Mouse (Mus musculus) splenic B cell, adult 2 months (primary cell): ENCODE measurements around the gene Arhgap18.

Source experiments
- DNase-seq: peaks from one replicate; pipeline ENCODE4 v3.0.0-alpha.2; 2011; ENCODE audit warnings: low read depth, low spot score
- H3K27me3 ChIP-seq: 2 replicates; pipeline ENCODE4 v1.6.1; 2012; ENCODE audit warnings: mild to moderate bottlenecking, low read length, moderate library complexity, mixed read lengths; ENCODE audit not compliant: control insufficient read depth, poor library complexity, insufficient read depth, severe bottlenecking
- H3K36me3 ChIP-seq: 2 replicates; pipeline ENCODE4 v1.6.1; 2012; ENCODE audit warnings: mild to moderate bottlenecking, low read length, moderate library complexity, mixed read lengths; ENCODE audit not compliant: control insufficient read depth, poor library complexity, insufficient read depth, severe bottlenecking

Arhgap18 gene

DNA sequence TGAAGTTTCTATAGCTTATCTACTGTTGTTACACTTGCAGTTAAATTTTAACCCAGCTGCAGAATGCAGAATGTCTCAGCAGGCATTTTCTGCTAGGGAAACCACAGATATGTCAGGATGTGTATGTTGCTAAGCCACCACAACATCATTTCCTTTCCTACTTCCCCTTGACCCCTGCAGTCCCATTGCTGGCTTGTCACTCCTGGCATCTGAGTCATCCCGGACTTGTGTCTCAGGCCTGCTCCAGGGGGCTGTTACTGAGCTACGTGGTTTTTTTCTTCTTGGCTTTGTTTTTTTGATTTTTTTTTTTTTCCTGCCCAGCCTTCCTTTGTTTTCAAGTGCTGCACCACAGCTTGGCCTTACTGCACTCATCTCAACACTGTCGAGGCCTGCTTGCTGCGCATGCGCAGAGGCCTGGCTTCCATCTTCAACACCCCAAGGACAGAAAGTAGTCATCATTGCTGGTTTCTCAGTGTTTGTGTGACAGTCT, 46.4 kb downstream of the Arhgap18 start:
- peak; percentile 79 for DNase-seq
- no peaks in the 10 kb centered on the region for H3K27me3 ChIP-seq
- H3K36me3 ChIP-seq: no peaks in the 10 kb centered on the region

DNA sequence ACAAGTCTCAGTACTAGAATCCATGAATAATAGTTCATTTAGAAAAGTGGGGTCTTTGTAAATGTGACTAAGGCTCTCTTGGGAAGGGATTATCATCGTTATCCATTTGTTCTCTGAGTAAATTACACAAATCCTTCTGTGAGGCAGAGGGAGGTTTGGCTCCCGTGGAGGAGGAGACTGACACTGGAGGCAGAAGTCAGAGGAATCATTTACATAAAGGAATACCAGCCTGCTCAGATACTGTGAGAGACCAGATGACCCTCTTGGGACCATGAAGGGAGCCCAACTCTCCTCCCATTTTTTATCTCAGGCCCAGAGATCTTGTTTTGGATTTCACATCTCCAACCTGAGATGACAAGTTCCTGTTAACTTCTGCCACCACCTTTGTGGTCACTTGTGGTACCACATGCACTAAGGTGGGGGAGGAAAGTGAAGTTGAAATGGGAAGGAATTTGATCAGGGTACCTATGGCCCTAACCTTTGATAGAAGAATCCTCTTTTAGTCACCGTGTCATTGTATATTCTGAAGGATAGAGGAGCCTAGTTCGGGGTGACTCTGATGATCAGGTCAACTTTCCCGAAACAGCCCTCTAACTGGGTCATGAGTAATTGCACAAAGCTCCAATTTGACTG, 51.2 kb downstream of the Arhgap18 start:
- no peak for DNase-seq
- H3K27me3 ChIP-seq: no peaks in the 10 kb centered on the region
- no peaks in the 10 kb centered on the region for H3K36me3 ChIP-seq

DNA sequence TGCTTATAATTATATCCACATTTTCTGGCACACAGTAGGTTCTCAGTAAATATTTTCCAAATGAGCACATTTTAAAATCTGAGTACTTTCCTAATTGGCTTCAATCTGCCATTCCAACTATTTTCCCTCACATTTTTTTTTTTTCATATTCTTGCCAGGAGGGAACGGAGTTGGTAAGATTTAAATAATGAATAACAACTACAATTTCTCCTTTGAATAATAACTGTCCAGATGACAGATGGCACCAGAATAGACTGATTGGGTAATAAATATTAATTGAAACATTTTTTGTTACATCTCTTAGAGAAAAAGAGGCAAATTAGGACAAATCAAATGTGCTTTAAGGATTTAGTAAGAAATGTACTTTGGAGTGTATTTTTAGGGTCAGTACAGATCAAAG, 51.8 kb downstream of the Arhgap18 start:
- no peaks in the 10 kb centered on the region for H3K36me3 ChIP-seq
- DNase-seq: no peak
- H3K27me3 ChIP-seq: no peaks in the 10 kb centered on the region

DNA sequence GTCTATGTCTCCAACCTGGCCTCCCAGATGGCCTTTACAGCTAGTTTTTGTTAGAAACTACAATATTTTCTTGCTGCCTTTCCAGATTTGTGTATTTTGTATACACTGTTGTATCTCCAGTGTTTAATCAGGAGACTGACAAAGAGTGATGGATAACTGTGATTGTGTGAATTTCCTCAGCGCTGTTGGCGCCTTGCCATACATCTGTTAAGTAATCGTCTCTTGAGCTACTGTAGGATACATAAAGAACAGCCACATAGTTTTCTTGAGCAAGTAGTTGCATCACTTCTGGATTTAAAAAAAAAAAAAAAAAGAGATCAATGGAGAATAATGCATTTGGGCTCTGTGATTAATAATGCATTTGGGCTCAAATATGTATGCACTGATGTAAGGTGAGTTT, 52.9 kb downstream of the Arhgap18 start:
- DNase-seq: no peak
- H3K36me3 ChIP-seq: no peaks in the 10 kb centered on the region
- H3K27me3 ChIP-seq: no peaks in the 10 kb centered on the region

DNA sequence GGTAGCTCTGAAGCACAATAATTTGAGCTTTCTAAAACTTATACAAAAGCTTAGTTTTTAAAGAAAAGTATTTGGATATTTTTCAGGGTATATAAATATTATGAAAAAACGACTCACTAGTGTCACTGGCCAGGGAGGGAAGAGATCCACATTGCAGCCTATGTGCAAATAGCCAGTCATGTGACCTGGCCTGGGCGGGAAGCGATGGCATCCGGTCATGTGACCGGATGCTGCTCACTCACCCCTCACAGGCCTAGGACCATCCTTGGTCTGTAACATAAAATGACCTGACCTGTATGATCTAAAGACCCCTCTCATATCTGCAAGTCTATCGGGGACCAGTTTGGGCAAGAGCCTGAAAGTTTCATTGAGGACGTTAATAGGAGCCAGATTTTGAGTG, 56.8 kb downstream of the Arhgap18 start:
- no peaks in the 10 kb centered on the region for H3K27me3 ChIP-seq
- no peak for DNase-seq
- H3K36me3 ChIP-seq: no peaks in the 10 kb centered on the region

DNA sequence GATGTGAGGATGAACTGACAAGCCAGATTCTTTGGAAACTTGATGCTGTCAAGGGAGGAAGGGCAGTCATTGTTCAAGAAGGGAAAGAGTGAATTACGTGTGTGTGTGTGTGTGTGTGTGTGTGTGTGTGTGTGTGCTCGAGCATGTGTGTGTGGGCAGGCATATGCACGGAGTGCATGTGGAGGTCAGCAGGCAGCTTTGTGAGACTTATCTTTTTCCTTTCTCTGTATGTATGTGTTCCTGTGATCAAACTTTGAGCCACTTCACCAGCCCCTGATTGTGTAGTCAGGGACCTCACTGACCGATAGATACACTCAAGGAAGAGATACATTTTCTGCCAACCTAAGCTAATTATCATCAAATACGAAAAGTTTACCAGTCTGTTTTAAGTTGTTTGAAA, 57.6 kb downstream of the Arhgap18 start:
- no peaks in the 10 kb centered on the region for H3K27me3 ChIP-seq
- H3K36me3 ChIP-seq: no peaks in the 10 kb centered on the region
- DNase-seq: no peak

DNA sequence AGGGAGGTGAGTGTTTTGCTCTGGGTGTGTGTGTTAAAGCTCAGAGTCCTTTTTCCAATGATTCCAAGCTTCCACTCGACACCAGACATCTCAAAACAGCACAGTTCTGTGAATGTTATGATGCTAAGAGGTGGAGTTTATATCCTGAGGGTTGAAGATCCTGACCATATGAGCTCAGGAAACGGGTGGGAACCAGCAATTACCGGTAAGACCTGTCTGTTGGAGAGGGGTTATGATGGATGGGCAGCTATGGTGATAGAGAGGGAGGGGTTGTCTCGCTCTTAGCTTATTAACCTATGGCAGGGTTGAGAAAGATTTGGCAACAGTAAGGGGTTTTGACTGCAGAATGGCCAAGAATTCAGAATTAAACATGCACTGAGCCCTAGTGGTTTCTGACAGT, 58.1 kb downstream of the Arhgap18 start:
- DNase-seq: no peak
- H3K27me3 ChIP-seq: no peaks in the 10 kb centered on the region
- no peaks in the 10 kb centered on the region for H3K36me3 ChIP-seq

DNA sequence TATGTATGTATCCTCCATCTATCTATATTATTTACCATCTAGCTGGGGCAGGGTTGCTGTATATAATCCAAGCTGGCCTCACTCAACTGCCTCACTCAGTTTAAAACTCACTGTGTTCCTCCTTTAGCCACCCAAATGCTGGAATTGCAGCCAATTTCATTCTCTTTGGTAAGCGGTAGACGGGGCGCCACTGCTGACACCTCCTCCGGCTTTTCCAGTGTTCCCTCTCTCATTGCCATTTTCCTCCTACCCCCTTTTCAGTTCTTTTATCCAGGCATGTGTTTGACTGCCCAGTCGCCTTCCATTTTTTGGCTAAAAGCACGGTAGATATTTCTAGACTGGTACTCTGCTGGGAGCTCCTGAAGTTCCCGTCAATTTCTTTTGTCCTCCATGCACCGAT, 62.4 kb downstream of the Arhgap18 start:
- DNase-seq: no peak
- Histone ChIP-seq H3K36me3 (no peaks in the 10 kb centered on the region), H3K27me3 (no peaks in the 10 kb centered on the region)

DNA sequence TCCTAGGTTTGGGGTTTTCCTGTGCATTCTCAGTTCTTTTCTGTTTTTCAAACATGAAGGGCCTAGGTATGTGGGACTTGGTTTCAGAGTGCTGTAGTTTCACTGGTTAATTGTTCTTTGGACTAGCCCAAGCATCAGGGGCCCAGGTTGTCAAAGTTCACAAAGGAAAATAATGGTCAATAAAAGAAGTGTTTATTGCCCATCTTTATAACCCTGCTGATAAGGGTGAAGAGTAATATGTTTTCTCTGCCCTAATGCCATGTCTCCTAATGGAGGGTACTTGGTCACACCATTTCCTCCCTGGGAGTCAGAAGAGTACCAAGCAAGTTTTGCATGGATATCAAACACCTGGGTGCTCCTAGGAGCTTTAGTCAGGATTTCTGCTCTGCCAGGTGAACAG, 67.1 kb downstream of the Arhgap18 start:
- Histone ChIP-seq H3K27me3 (no peaks in the 10 kb centered on the region), H3K36me3 (no peaks in the 10 kb centered on the region)
- DNase-seq: no peak

DNA sequence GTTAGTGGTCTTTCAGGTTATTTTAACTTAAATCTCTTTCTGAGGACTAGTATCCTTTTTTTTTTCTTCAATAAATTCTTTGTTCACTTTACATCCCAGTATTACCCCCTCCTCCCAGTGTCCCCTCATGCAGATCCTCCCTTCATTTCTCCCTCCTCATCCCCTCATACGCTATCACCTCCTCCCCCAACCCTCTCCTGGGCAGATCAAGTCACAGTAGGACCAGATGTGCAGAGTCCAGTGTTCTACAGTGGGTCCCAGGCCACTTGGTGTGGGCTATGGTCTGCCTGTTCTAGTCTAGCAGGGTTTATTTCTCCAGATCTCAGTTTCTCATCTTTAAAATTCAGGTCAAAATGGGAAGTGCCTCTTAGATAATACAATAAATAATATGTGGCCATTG, 67.7 kb downstream of the Arhgap18 start:
- no peaks in the 10 kb centered on the region for H3K36me3 ChIP-seq
- no peak for DNase-seq
- H3K27me3 ChIP-seq: no peaks in the 10 kb centered on the region

DNA sequence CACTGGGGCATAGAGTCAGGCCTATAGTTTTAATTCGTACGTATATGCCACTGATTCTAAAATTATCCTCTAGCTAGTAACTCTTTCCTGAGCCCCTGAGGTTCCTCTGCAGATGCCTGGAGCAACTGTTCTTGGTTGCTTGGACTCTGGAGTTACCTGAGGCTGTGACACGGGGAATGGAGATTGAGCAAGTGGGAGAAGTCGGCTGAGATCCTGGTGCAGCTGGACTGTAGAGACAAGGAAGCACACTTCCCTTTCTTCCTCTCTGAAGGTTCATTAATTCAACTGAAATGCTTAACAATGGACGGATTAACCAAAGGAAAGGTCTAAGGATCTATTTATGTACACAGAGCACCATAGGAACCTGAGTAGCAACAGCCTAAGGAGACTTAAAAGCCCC, 70.8 kb downstream of the Arhgap18 start:
- H3K36me3 ChIP-seq: no peaks in the 10 kb centered on the region
- no peak for DNase-seq
- H3K27me3 ChIP-seq: no peaks in the 10 kb centered on the region

DNA sequence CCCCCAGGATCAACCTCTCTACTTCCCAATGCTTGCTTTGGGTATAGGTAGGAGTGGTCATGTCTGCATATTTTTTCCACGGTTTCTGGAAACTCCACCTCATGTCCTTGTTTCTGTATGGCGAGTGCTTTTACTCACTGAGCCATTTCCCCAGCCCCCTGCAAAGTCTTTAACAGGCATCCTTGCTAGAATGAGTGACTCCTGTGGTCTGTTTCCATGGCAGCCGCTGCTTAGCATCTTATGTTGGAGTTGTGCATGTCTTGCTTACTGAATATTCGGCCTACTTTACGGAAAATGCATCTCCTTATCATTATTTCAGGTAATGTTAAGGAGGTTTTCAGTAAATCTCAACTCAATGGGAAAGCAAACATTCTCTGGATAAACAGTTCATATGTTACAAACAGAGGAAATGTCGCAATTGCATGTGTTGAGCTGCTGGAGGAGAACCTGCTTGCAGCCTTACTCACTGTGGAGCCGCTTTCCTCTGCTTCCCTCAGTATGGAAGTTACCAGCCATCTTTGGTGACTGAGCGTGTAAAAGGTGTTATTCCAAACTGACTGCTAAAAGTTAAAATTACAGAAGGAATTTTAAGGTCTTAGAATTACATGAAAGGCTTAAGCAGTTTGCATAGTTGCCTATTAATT, 72.1 kb downstream of the Arhgap18 start:
- Histone ChIP-seq H3K36me3 (no peaks in the 10 kb centered on the region), H3K27me3 (no peaks in the 10 kb centered on the region)
- DNase-seq: no peak

DNA sequence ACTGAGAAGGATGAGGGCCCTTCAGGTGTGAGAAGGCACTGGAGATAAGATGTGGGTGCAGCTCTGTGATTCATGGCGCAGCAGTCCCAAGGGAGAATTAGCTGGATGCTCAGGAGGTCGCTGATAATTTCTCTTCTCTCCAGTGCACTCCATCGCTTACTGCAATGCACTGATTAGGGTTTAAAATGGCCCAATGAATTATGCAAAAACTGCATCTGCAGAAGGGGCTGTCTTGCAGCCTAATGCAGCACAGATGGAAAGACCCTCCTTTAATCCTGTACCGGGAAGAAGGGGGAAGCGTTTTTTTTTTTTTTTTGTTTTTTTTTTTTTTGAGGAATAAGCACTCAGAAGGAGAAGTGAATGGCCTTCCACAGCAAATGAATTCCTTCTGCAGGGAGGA, 74.1 kb downstream of the Arhgap18 start:
- peak; percentile 2 for DNase-seq
- Histone ChIP-seq H3K36me3 (no peaks in the 10 kb centered on the region), H3K27me3 (no peaks in the 10 kb centered on the region)

DNA sequence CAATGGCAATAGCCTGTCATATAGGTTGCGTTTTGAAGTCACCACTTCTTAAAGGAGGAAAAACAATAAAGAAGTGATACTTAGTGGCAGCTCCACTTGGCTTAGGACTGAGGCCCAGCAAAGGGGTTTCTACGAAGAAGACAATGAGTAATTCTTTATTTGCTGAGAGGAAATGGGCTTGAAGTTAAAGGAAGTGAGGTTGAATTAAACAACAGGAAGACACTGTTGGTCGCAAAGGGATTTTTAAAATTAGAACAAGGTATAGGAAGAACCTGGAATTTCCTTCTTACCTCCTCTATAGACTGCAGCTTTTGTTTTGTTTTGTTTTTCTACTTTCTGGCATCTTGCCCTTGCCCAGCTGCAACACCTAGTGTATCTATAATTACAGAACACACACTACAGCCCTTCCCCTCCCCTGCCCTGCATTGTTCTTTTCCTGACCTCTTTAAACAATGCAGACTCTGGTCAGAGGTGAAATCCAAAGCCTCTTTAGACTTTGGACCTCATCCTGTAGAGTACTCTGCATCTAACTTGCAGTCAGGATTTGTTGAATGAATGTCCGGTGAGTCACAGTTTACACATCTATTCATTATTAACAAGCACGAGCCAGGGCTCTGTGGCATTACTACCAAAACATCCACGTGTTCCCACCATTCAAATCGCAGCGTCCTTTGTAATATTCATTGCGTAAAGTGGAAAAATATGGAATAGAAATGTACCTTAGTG, 75.4 kb downstream of the Arhgap18 start:
- DNase-seq: peak; percentile 18
- Histone ChIP-seq H3K36me3 (no peaks in the 10 kb centered on the region), H3K27me3 (no peaks in the 10 kb centered on the region)

DNA sequence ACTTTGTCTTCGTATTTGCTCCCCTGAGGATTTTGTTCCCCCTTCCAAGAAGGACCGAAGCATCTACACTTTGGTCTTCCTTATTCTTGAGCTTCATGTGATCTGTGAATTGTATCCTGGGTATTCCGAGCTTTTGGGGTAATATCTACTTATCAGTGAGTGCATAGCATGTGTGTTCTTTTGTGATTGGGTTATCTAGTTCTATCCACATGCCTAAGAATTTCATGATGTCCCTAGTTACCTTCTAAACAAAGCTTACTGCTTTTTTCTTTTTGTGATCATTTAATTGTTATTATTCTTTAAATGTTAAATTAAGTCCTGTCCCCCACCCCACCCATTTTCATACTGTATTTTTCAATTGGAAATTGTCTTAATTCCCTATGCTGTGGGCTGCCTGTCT, 78.8 kb downstream of the Arhgap18 start:
- Histone ChIP-seq H3K36me3 (no peaks in the 10 kb centered on the region), H3K27me3 (no peaks in the 10 kb centered on the region)
- no peak for DNase-seq
